Mouse (Mus musculus) G1E (cell line): Measurements from ENCODE around the gene Gse1.

Experiments used
- CTCF ChIP-seq: IDR thresholded peaks from 2 replicates; pipeline ENCODE4 v1.5.1; 2012; ENCODE audit warnings: low read depth, low read length, inconsistent platforms, mixed read lengths
- GATA1 ChIP-seq: IDR thresholded peaks from 2 replicates; pipeline ENCODE4 v1.6.1; 2012; ENCODE audit warnings: borderline replicate concordance, low read length, inconsistent platforms, mixed read lengths
- GATA2 ChIP-seq: IDR thresholded peaks from 2 replicates; pipeline ENCODE4 v1.6.1; 2012; ENCODE audit warnings: low read depth, low read length, inconsistent platforms, borderline replicate concordance
- POLR2AphosphoS5 ChIP-seq: IDR thresholded peaks from 2 replicates; pipeline ENCODE4 v1.6.1; 2012; ENCODE audit warnings: low read depth, low read length, inconsistent platforms; ENCODE audit not compliant: insufficient replicate concordance
- TAL1 ChIP-seq: conservative IDR thresholded peaks from 2 replicates; pipeline ENCODE4 v1.6.1; 2012; ENCODE audit warnings: low read depth, low read length, inconsistent platforms, mixed read lengths

- TF ChIP-seq POLR2AphosphoS5: no peak
- TF ChIP-seq CTCF: no peak
- no peak for TF ChIP-seq GATA1
- no peak for TF ChIP-seq GATA2
- no peak for TF ChIP-seq TAL1
These were observed 353.1 kb downstream of the Gse1 start for GRCm38 (mm10) chr8:120581329-120581728.
